Comparison of ENCODE assay signal across 8 mouse cellular contexts in genomic region chr5:145116316-145116715, GRCm38 (mm10). TPM values are rescaled to one million over a fixed set of nuclear protein-coding genes. Genes with fewer than 3 reads are reported as not detected.
A peak's percentile ranks its signal among the peaks of the same experiment; 100 is the strongest.
DNase-seq lines count a peak whose midpoint lies in the region; ATAC-seq and TF ChIP-seq lines count a peak whose summit lies in the region.

No protein-coding gene starts in this region.

- TF ChIP-seq POLR2A in MEL (IDR thresholded peaks at IDR 0.05; ENCODE audit: control insufficient read depth in 1 of 2, insufficient read depth in 1 of 2, low read depth in 1 of 2, low read length in 2 of 2, poor library complexity in 1 of 2), result peak in 1 of 2 experiments; percentile 73; a peak in 2 of 4 replicates
- no peak; the same call in 1 of the 2 replicates for TF ChIP-seq POLR2A in lung, adult 2 months (IDR thresholded peaks at IDR 0.05; ENCODE audit: borderline replicate concordance, extremely low read depth, low read depth, low read length)

- no peak for TF ChIP-seq CTCF in MEL (IDR thresholded peaks at IDR 0.05 in 2 of 3, conservative IDR thresholded peaks at IDR 0.05 in 1 of 3; ENCODE audit: control insufficient read depth in 1 of 3, insufficient read depth in 1 of 3, low read depth in 2 of 3, low read length in 3 of 3, poor library complexity in 1 of 3, severe bottlenecking in 1 of 3)
- no peak for TF ChIP-seq CTCF in gastrocnemius, adult 2 months (IDR thresholded peaks at IDR 0.05)
- TF ChIP-seq CTCF in intestine, postnatal 0 days (IDR thresholded peaks at IDR 0.05; ENCODE audit: low read depth), result no peak
- no peak for TF ChIP-seq CTCF in lung, adult 2 months (IDR thresholded peaks at IDR 0.05; ENCODE audit: insufficient read depth, low read length)

- peaks cover 3 to 13% of the 10 kb centered on the region in 2 experiments for H3K36me3 ChIP-seq in MEL (ENCODE audit: control insufficient read depth in 1 of 2, insufficient read depth in 2 of 2, low read length in 2 of 2)
- peaks cover 14% of the 10 kb centered on the region; the same call in 1 of the 2 replicates for H3K36me3 ChIP-seq in intestine, postnatal 0 days (ENCODE audit: control insufficient read depth, insufficient read depth)
- no peaks in the 10 kb centered on the region for H3K36me3 ChIP-seq in stomach, embryonic 15.5 days

- H3K27me3 ChIP-seq in MEL (ENCODE audit: control insufficient read depth in 1 of 2, insufficient read depth in 2 of 2, low read length in 2 of 2), result no peaks in the 10 kb centered on the region
- no peaks in the 10 kb centered on the region for H3K27me3 ChIP-seq in intestine, postnatal 0 days (replicated peaks; ENCODE audit: control insufficient read depth, insufficient read depth, low read length)
- H3K27me3 ChIP-seq in stomach, embryonic 15.5 days (replicated peaks), result no peaks in the 10 kb centered on the region

- WGBS in intestine, postnatal 0 days, result 14% methylated on average over 4 of the region's 4 CpGs
- 2% methylated on average over 4 of the region's 4 CpGs for WGBS in lung, adult 2 months
- 12% methylated on average over 4 of the region's 4 CpGs for WGBS in stomach, embryonic 15.5 days

- H3K79me2 ChIP-seq in MEL (ENCODE audit: control insufficient read depth, insufficient read depth, low read length, poor library complexity), result peaks cover 58% of the 10 kb centered on the region

- peak overlapping the region; percentile 69 for H3K9ac ChIP-seq in MEL (ENCODE audit: control insufficient read depth, low read depth, low read length, poor library complexity, severe bottlenecking)
- H3K9ac ChIP-seq in intestine, postnatal 0 days (ENCODE audit: low read depth, low read length), result peak overlapping the region; percentile 37; the same call in 1 of the 2 replicates
- H3K9ac ChIP-seq in stomach, embryonic 15.5 days, result peak overlapping the region; percentile 10; the same call in 1 of the 2 replicates

- H3K9me3 ChIP-seq in MEL (replicated peaks; ENCODE audit: insufficient read depth, low read length), result no peaks in the 10 kb centered on the region
- no peaks in the 10 kb centered on the region for H3K9me3 ChIP-seq in intestine, postnatal 0 days (ENCODE audit: control insufficient read depth)
- no peaks in the 10 kb centered on the region for H3K9me3 ChIP-seq in stomach, embryonic 15.5 days

- intact Hi-C loops in gastrocnemius, adult 2 months (cut with DNase I), result no loop called here

- DNase-seq in 416B (ENCODE audit: low read depth) (peak; percentile 97), MEL (ENCODE audit: low read depth, low spot score) (peak; percentile 93)
- DNase-seq in gastrocnemius, adult 2 months, result peak; percentile 73
- peak; percentile 41 for DNase-seq in lung, adult 2 months
- DNase-seq in right cerebral cortex, postnatal 14 days, result no peak
- no peak for DNase-seq in frontal cortex, postnatal 10 days (ENCODE audit: low spot score in 2 of 2)

- peaks cover 4 to 18% of the 10 kb centered on the region in 2 experiments; a peak in 3 of 4 replicates for H3K4me1 ChIP-seq in MEL (ENCODE audit: control insufficient read depth in 1 of 2, insufficient read depth in 2 of 2, low read length in 2 of 2)
- H3K4me1 ChIP-seq in intestine, postnatal 0 days (replicated peaks; ENCODE audit: control insufficient read depth, insufficient read depth, low read length), result peaks cover 6% of the 10 kb centered on the region; the same call in 1 of the 2 replicates
- peaks cover 14% of the 10 kb centered on the region for H3K4me1 ChIP-seq in lung, adult 2 months (ENCODE audit: control insufficient read depth, insufficient read depth, low read length)
- H3K4me1 ChIP-seq in stomach, embryonic 15.5 days, result peaks cover 23% of the 10 kb centered on the region

- H3K4me2 ChIP-seq in intestine, postnatal 0 days (replicated peaks; ENCODE audit: low read depth), result peak overlapping the region; percentile 79
- H3K4me2 ChIP-seq in stomach, embryonic 15.5 days, result peak overlapping the region; percentile 41

- TF ChIP-seq EP300 in MEL (IDR thresholded peaks at IDR 0.05; ENCODE audit: low read depth in 1 of 2, low read length in 2 of 2), result peak; percentile 73 to 75

- ATAC-seq in intestine, postnatal 0 days, result peak; percentile 64
- ATAC-seq in stomach, embryonic 15.5 days (ENCODE audit: insufficient read depth, low FRiP score, low read depth), result peak; percentile 27; the same call in 1 of the 2 replicates

- H3K27ac ChIP-seq in MEL (ENCODE audit: control insufficient read depth, low read depth, low read length), result peak overlapping the region; percentile 97
- peak overlapping the region; percentile 94 for H3K27ac ChIP-seq in gastrocnemius, adult 2 months
- peak overlapping the region; percentile 94 for H3K27ac ChIP-seq in intestine, postnatal 0 days (ENCODE audit: low read depth, low read length)
- peak overlapping the region; percentile 91 for H3K27ac ChIP-seq in stomach, embryonic 15.5 days

- peak overlapping the region; percentile 40 to 98 for H3K4me3 ChIP-seq in MEL (ENCODE audit: control insufficient read depth in 1 of 2, insufficient read depth in 1 of 2, low read depth in 2 of 2, low read length in 2 of 2)
- H3K4me3 ChIP-seq in gastrocnemius, adult 2 months, result peak overlapping the region; percentile 90
- peak overlapping the region; percentile 89; the same call in 1 of the 2 replicates for H3K4me3 ChIP-seq in intestine, postnatal 0 days (ENCODE audit: low read depth, low read length)
- peak overlapping the region; percentile 23 for H3K4me3 ChIP-seq in lung, adult 2 months (replicated peaks; ENCODE audit: extremely low read depth, low read depth, low read length)
- peak overlapping the region; percentile 16; the same call in 1 of the 2 replicates for H3K4me3 ChIP-seq in stomach, embryonic 15.5 days (replicated peaks)

- no peak for TF ChIP-seq RAD21 in MEL (IDR thresholded peaks at IDR 0.05; ENCODE audit: low read depth, low read length)

TF ChIP-seq in MEL, 35 proteins besides CTCF, POLR2A, EP300 and RAD21 (continues in another document):
- TF ChIP-seq SMC3 (IDR thresholded peaks at IDR 0.05; ENCODE audit: low read depth, low read length), result no peak
- TF ChIP-seq GATA1 (IDR thresholded peaks at IDR 0.05; ENCODE audit: low read depth, low read length), result no peak
- 0 out of 2 replicates have a peak, but pooled peaks have one; percentile 11 for TF ChIP-seq ZKSCAN1 (IDR thresholded peaks at IDR 0.05; ENCODE audit: low read depth, low read length)
- TF ChIP-seq GABPA (IDR thresholded peaks at IDR 0.05; ENCODE audit: low read depth, low read length), result no peak
- no peak for TF ChIP-seq KAT2A (conservative IDR thresholded peaks at IDR 0.05; ENCODE audit: low read depth, low read length)
- peak; percentile 61; the same call in 1 of the 2 replicates for TF ChIP-seq RCOR1 (IDR thresholded peaks at IDR 0.05; ENCODE audit: low read depth, low read length)
- TF ChIP-seq NRF1 (IDR thresholded peaks at IDR 0.05; ENCODE audit: insufficient read depth, low read depth, low read length, poor library complexity, severe bottlenecking), result no peak
- TF ChIP-seq HCFC1 (IDR thresholded peaks at IDR 0.05; ENCODE audit: low read depth, low read length), result peak; percentile 63
- no peak for TF ChIP-seq TAL1 (IDR thresholded peaks at IDR 0.05; ENCODE audit: low read length)
- peak; percentile 63 for TF ChIP-seq SIN3A (IDR thresholded peaks at IDR 0.05; ENCODE audit: low read length)
- TF ChIP-seq CHD1 (IDR thresholded peaks at IDR 0.05; ENCODE audit: low read depth, low read length), result no peak

RNA-seq across cellular contexts. Expression of gene Arpc1b, which starts 2.3 kb away (rescaled TPM):
- total RNA-seq in MEL (2012; rRNA removed), result 432 and 582 TPM in 2 replicates
- 100 to 1,000 TPM; 143 to 708 TPM for polyA plus RNA-seq in MEL (2012; ENCODE audit: insufficient read depth in 1 of 2, insufficient read length in 2 of 2, low read depth in 1 of 2, low replicate concordance in 2 of 2, missing spikeins in 1 of 2)
- 10 to 100 TPM; 20.1 to 29.9 TPM for total RNA-seq in gastrocnemius, adult 2 months (2021)
- 573 and 610 TPM in 2 replicates for polyA plus RNA-seq in intestine, postnatal 0 days (2015; fragmentation: Nextera tagmentation; extraction: Ambion mirVana)
- 492 and 519 TPM in 2 replicates for polyA plus RNA-seq in lung, adult 2 months (2012; rRNA removed)
- 393 and 405 TPM in 2 replicates for polyA plus RNA-seq in stomach, embryonic 15.5 days (2015; fragmentation: Nextera tagmentation; extraction: Ambion mirVana)

RNA-seq across cellular contexts. Expression of gene Pdap1, which starts 23.7 kb away (rescaled TPM):
- total RNA-seq in MEL (2012; rRNA removed), result 104 and 106 TPM in 2 replicates
- 100 to 1,000 TPM in 1 of 2 experiments, not detected in 1; 301 TPM for polyA plus RNA-seq in MEL (2012; ENCODE audit: insufficient read depth in 1 of 2, insufficient read length in 2 of 2, low read depth in 1 of 2, low replicate concordance in 2 of 2, missing spikeins in 1 of 2)
- total RNA-seq in gastrocnemius, adult 2 months (2021), result 10 to 100 TPM; 47.9 to 56.9 TPM
- polyA plus RNA-seq in intestine, postnatal 0 days (2015; fragmentation: Nextera tagmentation; extraction: Ambion mirVana), result 49.4 and 55.5 TPM in 2 replicates
- polyA plus RNA-seq in lung, adult 2 months (2012; rRNA removed), result 18.4 and 23.4 TPM in 2 replicates
- polyA plus RNA-seq in stomach, embryonic 15.5 days (2015; fragmentation: Nextera tagmentation; extraction: Ambion mirVana), result 90.9 and 91.1 TPM in 2 replicates

RNA-seq across cellular contexts. Expression of gene Bud31, which starts 23.8 kb away (rescaled TPM):
- total RNA-seq in MEL (2012; rRNA removed), result 203 and 207 TPM in 2 replicates
- polyA plus RNA-seq in MEL (2012; ENCODE audit: insufficient read depth in 1 of 2, insufficient read length in 2 of 2, low read depth in 1 of 2, low replicate concordance in 2 of 2, missing spikeins in 1 of 2), result 100 to 1,000 TPM in 1 of 2 experiments, not detected in 1; 193 TPM
- 10 to 100 TPM; 49.1 to 57.4 TPM for total RNA-seq in gastrocnemius, adult 2 months (2021)
- polyA plus RNA-seq in intestine, postnatal 0 days (2015; fragmentation: Nextera tagmentation; extraction: Ambion mirVana), result 155 and 160 TPM in 2 replicates
- 33.1 and 33.9 TPM in 2 replicates for polyA plus RNA-seq in lung, adult 2 months (2012; rRNA removed)
- 175 TPM in 2 replicates for polyA plus RNA-seq in stomach, embryonic 15.5 days (2015; fragmentation: Nextera tagmentation; extraction: Ambion mirVana)

RNA-seq across cellular contexts. Expression of gene Kpna7, which starts 32.5 kb away (rescaled TPM):
- 0.35 and 2.5 TPM in 2 replicates for total RNA-seq in MEL (2012; rRNA removed)
- 1 to 10 TPM in 1 of 2 experiments, not detected in 1; 2.2 TPM for polyA plus RNA-seq in MEL (2012; ENCODE audit: insufficient read depth in 1 of 2, insufficient read length in 2 of 2, low read depth in 1 of 2, low replicate concordance in 2 of 2, missing spikeins in 1 of 2)
- total RNA-seq in gastrocnemius, adult 2 months (2021), result not detected
- 0.08 and 0.13 TPM in 2 replicates for polyA plus RNA-seq in intestine, postnatal 0 days (2015; fragmentation: Nextera tagmentation; extraction: Ambion mirVana)
- not detected in 2 replicates for polyA plus RNA-seq in lung, adult 2 months (2012; rRNA removed)
- 0.18 and 0.52 TPM in 2 replicates for polyA plus RNA-seq in stomach, embryonic 15.5 days (2015; fragmentation: Nextera tagmentation; extraction: Ambion mirVana)

RNA-seq across cellular contexts. Expression of gene Arpc1a, which starts 32.7 kb away (rescaled TPM):
- total RNA-seq in MEL (2012; rRNA removed), result 85.8 and 96.9 TPM in 2 replicates
- polyA plus RNA-seq in MEL (2012; ENCODE audit: insufficient read depth in 1 of 2, insufficient read length in 2 of 2, low read depth in 1 of 2, low replicate concordance in 2 of 2, missing spikeins in 1 of 2), result 100 to 1,000 TPM; 187 to 306 TPM
- total RNA-seq in gastrocnemius, adult 2 months (2021), result 10 to 100 TPM; 23.8 to 30.3 TPM
- polyA plus RNA-seq in intestine, postnatal 0 days (2015; fragmentation: Nextera tagmentation; extraction: Ambion mirVana), result 122 and 130 TPM in 2 replicates
- 117 and 135 TPM in 2 replicates for polyA plus RNA-seq in lung, adult 2 months (2012; rRNA removed)
- polyA plus RNA-seq in stomach, embryonic 15.5 days (2015; fragmentation: Nextera tagmentation; extraction: Ambion mirVana), result 134 and 138 TPM in 2 replicates

Comparison
In these comparisons a context has a peak if more than half of its experiments do, and no peak if none do; other contexts are left out.
1. DNase-seq: peak in 416B (single experiment), MEL (single experiment), gastrocnemius, adult 2 months (single experiment) and lung, adult 2 months (single experiment); none in right cerebral cortex, postnatal 14 days (single experiment) and frontal cortex, postnatal 10 days (0 of 2).
2. H3K4me3 ChIP-seq: peak in every context shown above with its lines; median percentile 90 in gastrocnemius, adult 2 months; 89 in intestine, postnatal 0 days; 69 in MEL; 23 in lung, adult 2 months; 16 in stomach, embryonic 15.5 days.
3. H3K9ac ChIP-seq: peak in every context shown above with its lines; median percentile 69 in MEL; 37 in intestine, postnatal 0 days; 10 in stomach, embryonic 15.5 days.
4. Peak in every context shown above with its lines, with median percentiles within 50 percentile points of each other: H3K27ac ChIP-seq.